Mouse (Mus musculus) frontal cortex, adult 2 months (tissue): ENCODE data around the gene Csde1. TPM values are rescaled to one million over a fixed set of nuclear protein-coding genes. Genes with fewer than 3 reads are reported as not detected.

Experiments used
- polyA plus RNA-seq: library from polyadenylated mRNA; depleted of rRNA; stranded (reverse); fragments of >200 nt; gene quantifications from 2 replicates; pipeline ENCODE4 v1.2.3, GENCODE M21; 2012; rRNA removed

The Csde1 gene
- polyA plus RNA-seq, 1 experiment: 91.6 TPM

Other genes starting within 250 kb of the Csde1 start
- gene Tshb, start 237.7 kb upstream of the Csde1 start, polyA plus RNA-seq: 0.26 TPM in 1 of 2 replicates, not detected in the other
- not detected in 2 replicates for gene Sycp1, start 84.3 kb upstream of the Csde1 start, polyA plus RNA-seq
- 0.04 TPM in 1 of 2 replicates, not detected in the other for gene Nr1h5, start 56.3 kb upstream of the Csde1 start, polyA plus RNA-seq
- 34.4 and 36.9 TPM in 2 replicates for gene Sike1, start 24.7 kb upstream of the Csde1 start, polyA plus RNA-seq
- 34.4 and 34.5 TPM in 2 replicates for gene Nras, start 37.9 kb downstream of the Csde1 start, polyA plus RNA-seq
- not detected in 2 replicates for gene Ampd1, start 53.6 kb downstream of the Csde1 start, polyA plus RNA-seq
- 1.3 and 1.5 TPM in 2 replicates for gene Dennd2c, start 82.2 kb downstream of the Csde1 start, polyA plus RNA-seq
- 124 and 127 TPM in 2 replicates for gene Bcas2, start 151.2 kb downstream of the Csde1 start, polyA plus RNA-seq